Mouse (Mus musculus): ENCODE results near the gene Fstl4.

GRCm38 (mm10) chr11:53187427-53188140, 423.1 kb downstream of the Fstl4 start:
- TF ChIP-seq CTCF (IDR thresholded peaks at IDR 0.05; ENCODE audit: low read depth, low read length) (no peak), POLR2A (IDR thresholded peaks at IDR 0.05; ENCODE audit: extremely low read depth, insufficient read depth, low read length) (no peak)

Data from liver, adult 2 months (tissue).